Mouse (Mus musculus) kidney, postnatal 10 days (tissue): Measurements from ENCODE around the gene Slx4.
"Not testable (repeated sequence)": the region's sequence is repeated elsewhere in the genome, so short reads cannot be mapped to it uniquely, and the experiment has no call there.

ENCODE experiments used
- DNase-seq: peaks from one replicate; pipeline ENCODE4 v3.0.0; 2021; ENCODE audit warnings: mixed read lengths

Gene Slx4

GRCm38 (mm10) chr16:4003489-4004398, at the start of gene Slx4:
Gene Slx4, minus strand, starts transcription at chr16:4003770.
- DNase-seq, result peak; percentile 97

DNA sequence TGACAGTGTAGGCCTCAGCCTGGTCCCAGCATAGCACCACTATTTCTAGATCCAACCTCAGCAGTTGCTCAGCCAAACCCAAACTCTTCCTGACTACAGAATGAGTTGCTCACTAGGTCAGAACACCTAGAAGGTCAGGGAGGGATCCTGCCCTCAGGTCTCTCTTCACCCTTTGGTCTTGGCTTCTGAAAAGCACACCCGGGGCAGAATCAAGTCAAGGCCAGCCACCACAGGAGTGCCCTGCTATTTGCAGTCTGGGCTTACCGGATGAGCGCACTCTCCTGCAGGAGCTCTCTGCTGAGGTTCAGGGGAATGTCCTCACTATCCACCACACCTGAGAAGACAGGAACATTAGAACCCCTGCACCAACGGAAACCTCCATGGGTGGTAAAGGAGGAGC, 49.0 kb upstream of the Slx4 start:
- DNase-seq, result no peak

DNA sequence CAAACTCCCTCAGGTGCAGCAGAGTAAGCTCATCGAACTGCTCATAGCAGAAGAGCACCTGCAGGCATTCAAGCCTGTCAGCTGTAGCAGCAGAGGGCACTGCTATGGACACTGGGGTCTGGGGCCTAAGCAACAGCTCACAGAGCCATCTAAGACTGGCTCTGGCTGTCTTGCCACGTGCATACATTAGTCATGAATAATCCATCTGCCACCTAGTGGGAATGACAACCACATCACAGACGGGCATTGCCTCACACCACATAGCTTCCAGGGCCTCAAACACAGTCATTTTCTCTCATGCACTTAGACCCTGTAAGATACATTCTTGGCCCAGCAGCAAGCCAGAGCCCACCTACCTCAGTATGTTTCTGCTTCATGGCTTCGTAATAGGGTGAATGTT, 42.0 kb upstream of the Slx4 start:
- DNase-seq, result no peak

DNA sequence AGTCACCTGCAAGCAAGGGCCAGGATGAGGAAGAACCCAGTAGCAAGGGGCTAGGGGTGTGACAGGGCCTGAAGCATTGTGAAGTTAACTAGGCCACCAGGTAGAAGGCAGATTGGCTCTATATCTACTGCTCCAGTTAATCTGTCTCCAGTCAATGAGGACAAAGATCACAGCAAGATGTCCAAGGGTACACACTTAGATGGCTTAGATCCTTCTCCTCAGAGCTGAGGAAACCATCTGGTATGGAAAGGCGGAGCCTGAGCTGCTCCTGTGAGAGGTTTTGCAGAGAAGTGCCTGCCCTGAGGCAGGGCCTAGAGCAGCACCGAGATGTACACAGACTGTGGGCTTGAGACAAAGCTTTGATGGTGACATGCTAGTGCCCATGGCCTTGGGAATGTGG, 40.5 kb upstream of the Slx4 start:
- no peak for DNase-seq

- no peak for DNase-seq
Measured at GRCm38 (mm10) chr16:4041646-4042045, 38.1 kb upstream of the Slx4 start.

DNA sequence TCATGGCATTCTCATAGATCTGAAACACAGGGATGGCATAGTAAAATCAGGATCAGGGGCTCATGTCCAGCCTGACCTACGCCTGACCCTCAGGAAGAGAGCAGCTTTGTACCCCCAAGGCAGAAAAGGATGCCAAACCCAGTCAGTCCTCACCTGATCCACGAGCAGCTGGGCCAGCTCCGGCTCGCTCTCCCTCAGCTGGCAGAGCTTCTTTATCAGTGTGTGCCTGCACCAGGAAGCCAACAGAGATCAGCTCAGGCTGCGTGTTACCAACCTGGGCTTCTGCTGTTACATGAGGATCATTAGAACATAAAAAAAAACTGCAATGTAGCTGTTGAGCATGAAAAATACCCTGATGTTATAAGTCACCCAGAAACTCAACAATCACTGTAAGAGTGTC, 36.6 kb upstream of the Slx4 start:
- DNase-seq, result no peak

DNA sequence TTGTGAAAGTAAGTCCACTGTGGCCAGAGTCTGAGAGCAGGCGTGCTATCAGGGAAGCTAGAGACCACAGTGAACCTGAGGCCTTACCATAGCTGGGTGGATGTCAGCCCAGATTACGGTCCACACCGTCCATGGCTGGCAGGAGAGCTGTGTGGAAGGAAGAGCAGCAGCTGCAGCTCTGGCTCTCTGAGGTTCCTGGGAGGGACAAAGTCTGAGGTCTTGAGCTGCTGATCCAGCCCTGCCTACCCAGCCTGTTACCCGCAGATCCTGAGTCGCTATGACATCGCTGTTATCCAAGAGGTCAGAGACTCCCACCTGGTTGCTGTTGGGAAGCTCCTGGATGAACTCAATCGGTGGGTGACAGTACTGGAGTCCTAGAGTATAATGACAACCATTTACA, 34.1 kb upstream of the Slx4 start:
- DNase-seq, result no peak

DNA sequence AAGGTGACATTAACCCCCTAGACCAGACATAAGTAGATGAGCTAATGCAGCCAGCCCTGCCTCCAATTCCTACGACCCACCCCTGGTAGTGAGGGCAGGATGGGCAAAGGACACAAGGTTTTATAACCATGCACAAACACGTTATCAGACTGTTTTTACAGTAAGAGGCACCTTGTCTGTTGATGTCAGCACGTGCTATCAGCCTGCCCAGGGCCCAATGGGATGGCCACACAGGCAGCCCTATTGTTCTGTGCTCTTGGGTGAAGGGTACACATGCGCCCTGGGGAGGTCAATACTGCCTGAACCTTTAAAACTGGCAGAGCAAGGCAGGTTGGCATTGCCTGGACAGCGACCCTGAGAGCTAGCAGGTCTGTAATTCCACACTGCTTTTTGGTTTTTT, 33.2 kb upstream of the Slx4 start, which contains the start of gene Dnase1:
TSS of gene Dnase1 (plus strand) at position 136 of the 400 bp plus-strand sequence.
- DNase-seq, result no peak

DNA sequence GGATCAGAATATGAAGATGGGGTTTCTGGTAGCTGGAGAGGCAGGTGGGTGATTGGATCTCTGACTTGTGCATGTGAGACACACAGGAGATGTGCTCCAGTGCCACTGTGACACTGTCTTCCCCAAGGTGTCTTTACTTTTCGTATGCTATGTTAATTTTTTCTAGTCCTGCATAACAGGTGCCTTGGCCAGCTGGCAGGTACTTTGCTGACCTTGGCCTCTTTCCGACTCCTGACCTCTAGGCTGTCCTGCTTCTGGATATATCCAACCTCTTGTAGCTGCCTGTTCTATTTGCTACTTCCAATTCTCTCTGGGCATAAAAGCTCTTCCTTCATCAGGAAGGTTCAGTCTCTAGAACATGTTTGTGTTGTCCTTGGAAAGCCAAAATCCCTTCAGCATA, 32.0 kb upstream of the Slx4 start:
- no peak for DNase-seq

DNA sequence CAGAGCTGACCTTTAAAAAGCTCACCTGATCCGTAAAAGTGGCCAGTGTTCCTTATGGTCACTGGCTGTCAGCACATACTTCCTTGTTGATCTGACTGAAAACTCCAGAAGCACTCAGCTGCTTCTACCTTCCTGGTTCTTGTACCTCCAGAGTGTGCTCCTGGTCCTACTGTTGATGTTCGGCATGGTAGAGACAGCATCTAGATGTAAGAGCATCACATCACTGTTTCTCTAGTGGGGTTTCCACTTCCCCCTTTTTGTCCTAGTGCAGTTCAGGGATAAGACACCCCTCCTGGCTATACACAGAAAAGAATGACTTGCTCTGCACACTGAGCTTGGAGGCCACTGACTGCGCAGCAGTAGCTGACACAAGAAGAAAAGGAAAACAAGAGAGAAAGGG, 30.9 kb upstream of the Slx4 start:
- DNase-seq, result no peak

- no peak for DNase-seq
Measured at GRCm38 (mm10) chr16:4033971-4034370, 30.4 kb upstream of the Slx4 start.

GRCm38 (mm10) chr16:4032341-4032748, 28.8 kb upstream of the Slx4 start:
- no peak for DNase-seq

DNA sequence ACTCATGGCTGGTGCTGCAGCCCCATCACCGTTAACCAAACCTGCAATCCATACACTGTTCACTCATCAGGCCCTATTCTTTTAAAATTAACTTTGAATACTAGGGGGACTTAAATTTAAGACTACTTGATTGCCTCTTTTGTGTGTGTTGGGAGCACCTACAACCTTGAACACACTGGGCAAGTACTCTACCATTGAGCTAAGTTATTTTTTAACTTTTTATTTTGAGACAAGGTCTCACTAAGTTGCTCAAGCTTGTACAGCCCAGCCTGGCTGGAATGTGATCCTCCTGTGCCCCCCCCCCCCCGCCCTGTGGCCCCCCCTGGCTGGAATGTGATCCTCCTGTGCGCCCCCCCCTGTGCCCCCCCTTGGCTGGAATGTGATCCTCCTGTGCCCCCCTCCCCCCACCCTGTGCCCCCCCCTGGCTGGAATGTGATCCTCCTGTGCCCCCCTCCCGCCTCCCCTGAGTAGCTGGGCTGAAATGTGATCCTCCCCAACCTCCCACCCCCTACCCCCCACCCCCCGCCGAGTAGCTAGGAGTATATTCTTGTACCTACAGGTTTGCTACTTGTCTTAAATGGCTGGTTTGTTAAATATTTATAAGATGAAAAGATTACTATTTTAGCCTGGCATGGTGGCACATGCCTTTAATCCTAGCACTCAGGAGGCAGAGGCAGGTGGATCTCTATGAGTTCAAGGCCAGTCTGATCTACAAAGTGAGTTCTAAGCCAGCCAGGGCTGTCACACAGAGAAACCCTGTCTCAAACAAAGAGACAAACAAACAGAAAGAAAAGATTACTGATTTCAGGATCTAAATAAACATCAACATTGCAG, 28.1 kb upstream of the Slx4 start:
- peak; percentile 43 for DNase-seq

GRCm38 (mm10) chr16:4030501-4030900, 26.9 kb upstream of the Slx4 start:
- no peak for DNase-seq

- DNase-seq, result peak; percentile 89
Measured at GRCm38 (mm10) chr16:4029371-4029841, 25.8 kb upstream of the Slx4 start.

GRCm38 (mm10) chr16:4027211-4027610, 23.6 kb upstream of the Slx4 start:
- peak; percentile 57 for DNase-seq

- DNase-seq, result no peak
Measured at GRCm38 (mm10) chr16:4026672-4027071, 23.1 kb upstream of the Slx4 start.

DNA sequence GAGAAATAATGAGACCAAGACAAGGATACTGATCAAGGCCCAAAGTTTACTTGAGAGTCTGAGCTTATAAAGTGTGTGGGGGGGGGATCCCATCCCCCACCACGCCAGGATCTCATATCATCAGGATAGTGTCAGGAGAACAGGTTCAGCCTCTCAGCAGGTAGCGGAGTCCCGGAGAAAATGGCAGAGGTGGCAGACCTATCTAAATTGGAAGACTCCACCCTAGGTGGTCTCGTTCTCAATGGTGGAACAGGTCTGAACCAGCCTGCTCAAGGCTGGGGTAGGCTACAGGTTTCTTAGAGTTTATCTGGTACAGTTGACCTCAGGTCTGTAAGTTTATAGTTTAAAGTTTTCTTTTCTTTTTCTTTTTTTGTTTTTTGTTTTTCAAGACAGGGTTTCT, 19.1 kb upstream of the Slx4 start:
- DNase-seq, result no peak

- DNase-seq, result no peak
Measured at GRCm38 (mm10) chr16:4021241-4021640, 17.7 kb upstream of the Slx4 start.

- DNase-seq, result not testable (repeated sequence)
Measured at GRCm38 (mm10) chr16:4017466-4017865, 13.9 kb upstream of the Slx4 start.

GRCm38 (mm10) chr16:4016786-4017185, 13.2 kb upstream of the Slx4 start:
- not testable (repeated sequence) for DNase-seq

DNA sequence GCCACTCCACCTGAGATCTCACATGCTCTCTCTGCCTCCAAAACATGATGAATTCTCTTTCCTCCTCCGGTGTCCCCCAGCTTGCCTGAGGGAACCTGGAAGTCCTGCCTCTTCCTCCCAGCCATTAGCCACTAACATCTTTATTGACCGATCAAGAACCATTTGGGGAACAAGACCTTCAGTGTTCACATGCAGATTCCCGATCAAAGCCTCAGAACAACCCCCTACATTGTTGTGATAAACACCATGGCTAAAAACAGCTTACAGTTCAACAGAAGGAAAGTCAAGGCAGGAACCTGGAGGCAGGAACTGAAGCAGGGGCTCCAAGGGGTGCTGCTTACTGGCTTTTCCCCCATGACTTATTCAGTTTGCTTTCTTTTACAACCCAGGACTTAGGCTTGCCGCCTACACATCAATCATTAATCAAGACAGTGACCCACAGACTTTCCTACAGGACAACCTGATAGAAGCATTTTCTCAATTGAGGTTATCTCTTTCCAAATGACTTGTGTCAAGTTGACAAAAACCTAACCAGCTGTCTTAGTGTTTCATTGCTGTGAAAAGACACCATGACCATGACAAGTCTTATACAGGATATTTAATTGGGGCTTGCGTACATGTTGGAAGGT, 10.6 kb upstream of the Slx4 start:
- DNase-seq, result no peak

GRCm38 (mm10) chr16:4012882-4013570, 9.5 kb upstream of the Slx4 start:
- no peak for DNase-seq
